Mouse (Mus musculus): ENCODE results near the gene Slain2. TPM values are rescaled to one million over a fixed set of nuclear protein-coding genes. Genes with fewer than 3 reads are reported as not detected.
A peak's percentile ranks its signal among the peaks of the same experiment; 100 is the strongest.

The Slain2 gene
- polyA plus RNA-seq (2014; fragmentation: Nextera tagmentation; extraction: Ambion mirVana): 20.2 and 25.9 TPM in 2 replicates

DNA sequence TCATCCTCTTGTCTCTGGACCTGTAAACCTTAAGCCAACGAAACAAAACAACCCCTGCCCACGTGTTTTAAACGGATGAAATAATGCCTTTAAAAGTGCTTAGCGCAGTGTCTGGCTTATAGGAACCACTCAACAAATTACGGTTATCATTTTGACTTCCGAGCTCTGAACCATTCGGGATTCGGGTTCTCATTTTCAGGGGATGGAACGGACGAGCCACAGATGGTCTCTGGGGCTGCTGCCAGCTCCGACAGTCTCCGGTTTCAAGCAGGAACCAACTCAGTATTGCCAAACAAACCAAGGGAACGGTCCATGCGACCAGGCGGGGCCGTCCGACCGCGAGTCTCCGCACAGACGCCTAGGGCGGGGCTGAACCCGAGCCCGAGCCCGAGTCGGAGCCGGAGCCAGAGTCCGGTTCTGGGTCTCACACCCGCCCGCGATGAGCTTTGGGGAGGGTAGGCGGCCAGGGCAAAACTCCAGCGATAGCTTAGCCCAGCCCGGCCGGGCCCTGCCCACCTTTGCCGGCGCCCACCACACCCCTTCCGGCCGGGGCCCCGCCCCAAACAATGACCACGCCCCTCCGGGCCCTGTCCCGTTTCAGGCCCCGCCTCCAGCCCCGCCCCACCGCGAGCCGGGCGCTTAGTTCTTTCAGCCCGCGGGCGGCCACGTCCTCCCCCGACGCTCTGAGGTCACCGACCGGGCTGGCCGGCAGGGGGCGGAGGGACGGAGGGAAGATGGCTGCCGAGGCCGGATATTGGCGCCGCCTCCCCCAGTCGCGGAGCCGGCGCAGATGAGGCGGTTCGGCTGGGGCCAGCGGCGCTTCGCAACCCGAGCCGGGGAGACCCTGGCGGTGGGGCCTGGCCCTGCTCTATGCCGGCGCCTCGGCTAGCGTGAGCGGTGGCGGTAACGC lies at the start of gene Slain2:
Gene Slain2, plus strand, starts transcription at position 657 of the 910 bp plus-strand sequence.
- no peaks in the 10 kb centered on the region for H3K9me3 ChIP-seq (ENCODE audit: control insufficient read depth, low read length)
- peaks cover 23% of the 10 kb centered on the region for H3K4me1 ChIP-seq (ENCODE audit: control insufficient read depth, insufficient read depth, low read length)
- H3K27me3 ChIP-seq (ENCODE audit: control insufficient read depth, insufficient read depth, low read length): no peaks in the 10 kb centered on the region
- peak within 1 kb of the TSS; percentile 100 for H3K4me3 ChIP-seq (replicated peaks; ENCODE audit: low read depth, low read length)
- no peaks in the 10 kb centered on the region for H3K36me3 ChIP-seq (ENCODE audit: control insufficient read depth, insufficient read depth, low read length)
- peak within 1 kb of the TSS; percentile 98 for H3K9ac ChIP-seq (replicated peaks; ENCODE audit: low read length)
- ATAC-seq (ENCODE audit: low FRiP score, low TSS enrichment): peak; percentile 93
- under 1% methylated on average over 80 of the region's 83 CpGs for WGBS
- peak within 1 kb of the TSS; percentile 98 for H3K27ac ChIP-seq (replicated peaks; ENCODE audit: low read depth, low read length)
- DNase-seq: peak; percentile 99
- H3K4me2 ChIP-seq (ENCODE audit: low read length): peak within 1 kb of the TSS; percentile 68

DNA sequence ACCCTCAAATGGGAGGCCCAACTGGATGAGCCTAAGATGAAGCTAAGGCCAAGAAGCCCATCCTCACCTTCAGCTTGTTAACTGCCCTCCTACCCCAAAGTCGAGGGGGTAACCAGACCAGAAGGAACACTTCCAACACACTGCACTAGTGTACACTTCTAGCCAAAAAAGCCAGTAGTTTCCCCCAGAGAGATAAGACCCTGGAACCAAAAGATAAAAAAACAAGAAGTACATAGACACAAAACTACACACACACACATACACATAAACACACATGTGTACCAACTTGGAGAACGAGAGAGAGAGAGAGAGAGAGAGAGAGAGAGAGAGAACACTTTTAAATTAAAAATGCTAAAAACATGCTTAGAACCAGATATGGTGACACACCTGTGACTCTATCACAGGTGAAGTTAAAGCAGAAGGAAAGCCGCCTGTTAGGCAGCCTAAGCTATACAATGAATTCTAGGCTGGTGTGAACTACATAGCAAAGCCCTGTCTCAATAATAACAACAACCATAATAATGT lies 49.4 kb upstream of the Slain2 start:
- Histone ChIP-seq H3K4me3 (replicated peaks; ENCODE audit: low read depth, low read length) (no peak overlapping the region), H3K9ac (replicated peaks; ENCODE audit: low read length) (no peak overlapping the region), H3K27ac (replicated peaks; ENCODE audit: low read depth, low read length) (no peak overlapping the region), H3K4me2 (ENCODE audit: low read length) (no peak overlapping the region), H3K9me3 (ENCODE audit: control insufficient read depth, low read length) (0 out of 2 replicates have a peak, but pooled peaks cover 2% of the 10 kb centered on the region), H3K27me3 (ENCODE audit: control insufficient read depth, insufficient read depth, low read length) (peaks cover 19% of the 10 kb centered on the region; the same call in 1 of the 2 replicates), H3K4me1 (ENCODE audit: control insufficient read depth, insufficient read depth, low read length) (no peaks in the 10 kb centered on the region), H3K36me3 (ENCODE audit: control insufficient read depth, insufficient read depth, low read length) (no peaks in the 10 kb centered on the region)
- WGBS: 85% methylated on average over 3 of the region's 3 CpGs
- DNase-seq (no peak), ATAC-seq (ENCODE audit: low FRiP score, low TSS enrichment) (no peak)

DNA sequence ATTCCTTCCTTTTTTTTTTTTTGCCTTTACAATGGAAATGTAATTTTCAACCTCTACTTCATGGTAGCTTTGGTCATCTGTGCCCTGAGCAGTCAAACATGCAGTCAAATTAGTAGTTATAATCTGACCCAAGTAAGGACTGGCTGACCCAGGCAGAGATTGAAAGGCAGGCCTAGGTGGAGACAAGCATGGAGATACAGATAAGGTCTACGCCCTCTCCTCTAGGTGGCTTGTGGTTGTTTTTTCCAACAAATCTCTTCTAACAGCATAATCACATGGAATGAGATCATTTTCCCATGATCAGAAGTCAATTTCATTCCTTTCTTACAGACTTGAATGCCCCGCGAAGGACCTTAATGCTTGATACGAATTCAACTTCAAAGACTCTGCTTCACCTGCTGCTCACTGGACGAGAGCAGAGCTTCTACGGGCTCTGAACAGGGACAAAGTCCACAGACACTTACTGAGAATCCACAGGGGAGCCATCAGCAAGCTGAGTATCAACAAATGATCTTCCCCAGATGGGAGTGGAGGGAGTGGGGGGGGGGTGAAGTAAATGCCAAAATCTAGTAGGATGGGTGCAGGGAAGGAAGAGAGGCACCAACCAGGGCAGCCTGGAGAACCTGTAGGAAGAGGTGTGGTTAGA lies 47.7 kb upstream of the Slain2 start:
- WGBS: 55% methylated on average over 6 of the region's 6 CpGs
- DNase-seq (no peak), ATAC-seq (ENCODE audit: low FRiP score, low TSS enrichment) (no peak)
- Histone ChIP-seq H3K36me3 (ENCODE audit: control insufficient read depth, insufficient read depth, low read length) (no peaks in the 10 kb centered on the region), H3K4me2 (ENCODE audit: low read length) (peak overlapping the region; percentile 9; the same call in 1 of the 2 replicates), H3K4me3 (replicated peaks; ENCODE audit: low read depth, low read length) (no peak overlapping the region), H3K4me1 (ENCODE audit: control insufficient read depth, insufficient read depth, low read length) (no peaks in the 10 kb centered on the region), H3K27me3 (ENCODE audit: control insufficient read depth, insufficient read depth, low read length) (peaks cover 19% of the 10 kb centered on the region; the same call in 1 of the 2 replicates), H3K9me3 (ENCODE audit: control insufficient read depth, low read length) (no peaks in the 10 kb centered on the region), H3K9ac (replicated peaks; ENCODE audit: low read length) (no peak overlapping the region), H3K27ac (replicated peaks; ENCODE audit: low read depth, low read length) (no peak overlapping the region)

- DNase-seq: no peak
- H3K27me3 ChIP-seq (ENCODE audit: control insufficient read depth, insufficient read depth, low read length): peaks cover 19% of the 10 kb centered on the region; the same call in 1 of the 2 replicates
- H3K36me3 ChIP-seq (ENCODE audit: control insufficient read depth, insufficient read depth, low read length): no peaks in the 10 kb centered on the region
- WGBS: 25% methylated on average over 16 of the region's 16 CpGs
- no peak for ATAC-seq (ENCODE audit: low FRiP score, low TSS enrichment)
- peak overlapping the region; percentile 44; the same call in 1 of the 2 replicates for H3K4me3 ChIP-seq (replicated peaks; ENCODE audit: low read depth, low read length)
- no peak overlapping the region for H3K9ac ChIP-seq (replicated peaks; ENCODE audit: low read length)
- H3K4me2 ChIP-seq (ENCODE audit: low read length): no peak overlapping the region; the same call in 1 of the 2 replicates
- no peaks in the 10 kb centered on the region for H3K4me1 ChIP-seq (ENCODE audit: control insufficient read depth, insufficient read depth, low read length)
- H3K9me3 ChIP-seq (ENCODE audit: control insufficient read depth, low read length): no peaks in the 10 kb centered on the region
- no peak overlapping the region for H3K27ac ChIP-seq (replicated peaks; ENCODE audit: low read depth, low read length)
These were observed 47.0 kb upstream of the Slain2 start for GRCm38 (mm10) chr5:72867036-72867672.

DNA sequence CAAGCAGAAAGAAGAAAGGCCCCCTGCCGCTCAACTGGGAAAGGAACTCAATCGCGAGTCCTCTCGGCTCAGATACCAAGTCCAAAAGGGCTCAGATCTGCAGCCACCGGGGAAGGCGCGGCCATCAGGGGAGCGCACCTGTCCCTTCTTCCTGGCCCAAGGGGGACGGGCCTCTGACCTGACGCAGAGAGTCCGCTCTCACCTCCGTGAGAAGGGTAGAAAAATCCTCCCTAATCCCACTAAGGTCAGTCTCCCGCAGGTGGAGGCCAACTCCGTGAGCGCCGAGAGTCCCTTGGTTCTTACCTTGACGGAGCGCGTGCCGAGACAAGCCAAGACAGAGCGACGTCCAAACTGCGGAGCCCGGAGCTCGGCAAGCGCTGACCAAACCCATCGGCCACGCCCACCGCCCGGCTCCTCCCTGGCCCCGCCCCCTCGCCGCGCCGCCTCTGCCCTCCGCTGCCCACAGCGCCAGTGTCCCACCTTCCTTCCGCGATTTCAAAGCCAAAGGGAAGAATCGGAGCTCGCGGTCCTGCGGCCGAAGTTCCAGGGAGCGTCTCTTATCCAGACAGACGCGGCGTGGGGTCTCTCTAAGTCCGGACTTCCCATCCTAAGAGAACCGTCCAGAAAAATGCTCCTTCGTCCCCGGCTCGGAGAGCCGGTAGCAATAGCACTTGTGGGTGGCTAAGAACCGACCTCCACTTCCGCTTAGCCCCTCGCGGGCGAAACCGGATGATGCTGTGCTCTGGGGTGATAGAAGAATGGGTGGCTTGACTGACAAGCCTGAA lies 45.8 kb upstream of the Slain2 start, which contains the start of gene Tec:
Gene Tec, minus strand, starts transcription at position 393 of the 785 bp plus-strand sequence.
- H3K27me3 ChIP-seq (ENCODE audit: control insufficient read depth, insufficient read depth, low read length): peaks cover 19% of the 10 kb centered on the region; the same call in 1 of the 2 replicates
- H3K27ac ChIP-seq (replicated peaks; ENCODE audit: low read depth, low read length): no peak within 1 kb of the TSS
- peak; percentile 87 for ATAC-seq (ENCODE audit: low FRiP score, low TSS enrichment)
- under 1% methylated on average over 60 of the region's 60 CpGs for WGBS
- DNase-seq: peak; percentile 86
- H3K9me3 ChIP-seq (ENCODE audit: control insufficient read depth, low read length): no peaks in the 10 kb centered on the region
- H3K4me3 ChIP-seq (replicated peaks; ENCODE audit: low read depth, low read length): peak within 1 kb of the TSS; percentile 44
- no peaks in the 10 kb centered on the region for H3K4me1 ChIP-seq (ENCODE audit: control insufficient read depth, insufficient read depth, low read length)
- H3K36me3 ChIP-seq (ENCODE audit: control insufficient read depth, insufficient read depth, low read length): no peaks in the 10 kb centered on the region
- H3K9ac ChIP-seq (replicated peaks; ENCODE audit: low read length): peak within 1 kb of the TSS; percentile 32
- peak within 1 kb of the TSS; percentile 87 for H3K4me2 ChIP-seq (ENCODE audit: low read length)

GRCm38 (mm10) chr5:72869779-72870608 lies 44.1 kb upstream of the Slain2 start:
- Histone ChIP-seq H3K9me3 (ENCODE audit: control insufficient read depth, low read length) (no peaks in the 10 kb centered on the region), H3K36me3 (ENCODE audit: control insufficient read depth, insufficient read depth, low read length) (no peaks in the 10 kb centered on the region), H3K9ac (replicated peaks; ENCODE audit: low read length) (no peak overlapping the region), H3K4me1 (ENCODE audit: control insufficient read depth, insufficient read depth, low read length) (no peaks in the 10 kb centered on the region), H3K27me3 (ENCODE audit: control insufficient read depth, insufficient read depth, low read length) (peaks cover 19% of the 10 kb centered on the region; the same call in 1 of the 2 replicates), H3K27ac (replicated peaks; ENCODE audit: low read depth, low read length) (no peak overlapping the region), H3K4me2 (ENCODE audit: low read length) (no peak overlapping the region), H3K4me3 (replicated peaks; ENCODE audit: low read depth, low read length) (no peak overlapping the region)
- WGBS: 73% methylated on average over 14 of the region's 14 CpGs
- DNase-seq: no peak
- no peak for ATAC-seq (ENCODE audit: low FRiP score, low TSS enrichment)

DNA sequence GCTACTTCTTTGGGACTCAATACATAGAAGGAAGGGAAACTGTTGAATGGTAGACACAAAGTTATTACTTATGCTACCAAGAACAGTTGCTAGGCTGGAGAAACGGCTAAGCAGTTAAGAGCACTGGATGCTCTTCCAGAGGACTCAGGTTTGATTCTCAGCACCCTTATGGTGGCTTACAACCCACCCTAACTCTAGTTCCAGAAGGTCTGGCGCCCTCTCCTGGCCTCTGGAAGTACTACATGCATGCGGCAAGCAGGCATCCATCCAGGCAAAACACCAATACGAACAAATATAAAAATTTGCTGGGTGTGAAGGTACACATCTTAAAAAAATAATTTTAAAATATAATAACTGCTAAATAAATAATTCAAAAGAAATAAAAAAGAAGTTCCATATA lies 43.0 kb upstream of the Slain2 start:
- WGBS: 80% methylated on average over 4 of the region's 4 CpGs
- Histone ChIP-seq H3K4me1 (ENCODE audit: control insufficient read depth, insufficient read depth, low read length) (no peaks in the 10 kb centered on the region), H3K4me2 (ENCODE audit: low read length) (no peak overlapping the region), H3K36me3 (ENCODE audit: control insufficient read depth, insufficient read depth, low read length) (no peaks in the 10 kb centered on the region), H3K4me3 (replicated peaks; ENCODE audit: low read depth, low read length) (no peak overlapping the region), H3K9me3 (ENCODE audit: control insufficient read depth, low read length) (no peaks in the 10 kb centered on the region), H3K9ac (replicated peaks; ENCODE audit: low read length) (no peak overlapping the region), H3K27ac (replicated peaks; ENCODE audit: low read depth, low read length) (no peak overlapping the region), H3K27me3 (ENCODE audit: control insufficient read depth, insufficient read depth, low read length) (peaks cover 19% of the 10 kb centered on the region; the same call in 1 of the 2 replicates)
- ATAC-seq (ENCODE audit: low FRiP score, low TSS enrichment): no peak
- DNase-seq: no peak

All from midbrain, embryonic 14.5 days (tissue).